Mouse (Mus musculus) heart, adult 9 months (tissue): ENCODE data around the gene Selenok.

Experiments
- DNase-seq, 2 experiments: peaks; one replicate each; pipeline ENCODE4 v3.0.0; 2022; ENCODE audit warnings: low spot score in 2 of 2

Selenok gene

GRCm38 (mm10) chr14:29996000-29996751 is 28.1 kb downstream of the Selenok start:
- no peak for DNase-seq

- DNase-seq, result no peak
Measured at GRCm38 (mm10) chr14:29997345-29997744, 29.2 kb downstream of the Selenok start.

- DNase-seq, result no peak
Measured at GRCm38 (mm10) chr14:29998747-29999474, 30.8 kb downstream of the Selenok start.

- DNase-seq, result no peak
Measured at GRCm38 (mm10) chr14:29999475-29999811, 31.3 kb downstream of the Selenok start.

GRCm38 (mm10) chr14:30008733-30009575 is 40.8 kb downstream of the Selenok start, which contains the start of the genes Il17rb and Chdh:
Gene Il17rb, minus strand, starts transcription at chr14:30008896.
Gene Chdh, plus strand, starts transcription at chr14:30009023.
- DNase-seq, result peak in 1 of 2 experiments; percentile 32

GRCm38 (mm10) chr14:30009864-30010560 is 41.9 kb downstream of the Selenok start:
- peak; percentile 34 to 43 for DNase-seq

- DNase-seq, result no peak
Measured at GRCm38 (mm10) chr14:30011886-30012560, 43.9 kb downstream of the Selenok start.

- DNase-seq, result no peak
Measured at GRCm38 (mm10) chr14:30014487-30014886, 46.4 kb downstream of the Selenok start.

GRCm38 (mm10) chr14:30015008-30015407 is 46.9 kb downstream of the Selenok start:
- DNase-seq, result no peak

- DNase-seq, result no peak
Measured at GRCm38 (mm10) chr14:30016666-30017065, 48.6 kb downstream of the Selenok start.

- no peak for DNase-seq
Measured at GRCm38 (mm10) chr14:30017794-30018462, 49.8 kb downstream of the Selenok start.

GRCm38 (mm10) chr14:30018463-30018801 is 50.3 kb downstream of the Selenok start:
- no peak for DNase-seq

- DNase-seq, result no peak
Measured at GRCm38 (mm10) chr14:30018846-30019245, 50.7 kb downstream of the Selenok start.

GRCm38 (mm10) chr14:30019375-30019774 is 51.3 kb downstream of the Selenok start:
- DNase-seq, result no peak

GRCm38 (mm10) chr14:30019792-30020575 is 51.9 kb downstream of the Selenok start:
- DNase-seq, result no peak

- no peak for DNase-seq
Measured at GRCm38 (mm10) chr14:30022471-30022870, 54.4 kb downstream of the Selenok start.

GRCm38 (mm10) chr14:30024387-30024786 is 56.3 kb downstream of the Selenok start:
- no peak for DNase-seq
